Mouse (Mus musculus): Measurements from ENCODE around the gene Fam129b.

DNA sequence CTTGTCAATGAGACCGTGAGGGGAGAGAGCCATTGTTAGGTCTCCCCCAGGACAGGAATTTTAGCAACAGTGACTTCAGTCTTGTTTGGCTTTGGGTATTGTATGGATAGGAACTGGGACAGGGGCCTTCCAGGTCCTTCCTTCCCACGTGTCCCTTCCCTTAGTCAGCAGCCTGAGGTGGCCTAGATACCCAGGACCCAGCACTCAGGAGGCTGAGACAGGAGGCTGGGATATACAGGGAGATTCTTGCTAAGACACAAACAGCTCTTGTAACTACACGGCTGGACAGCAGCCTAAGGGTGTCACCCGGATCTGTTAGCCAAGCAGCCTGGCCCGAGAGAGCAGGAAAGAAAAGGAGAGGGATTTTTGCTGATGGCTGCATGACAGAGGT is 16.3 kb upstream of the Fam129b start:
- TF ChIP-seq CTCF (IDR thresholded peaks at IDR 0.05; ENCODE audit: borderline replicate concordance, extremely low read depth, insufficient read depth, insufficient read length) (no peak), POLR2A (IDR thresholded peaks at IDR 0.05; ENCODE audit: borderline replicate concordance, extremely low read depth, insufficient read depth, insufficient read length, poor library complexity, severe bottlenecking) (no peak)
